Mouse (Mus musculus) left cerebral cortex, adult 11 months (tissue): ENCODE measurements around the gene Ciao2b.
A peak's percentile ranks its signal among the peaks of the same experiment; 100 is the strongest.

Experiments used
- DNase-seq: peaks from one replicate; pipeline ENCODE4 v3.0.0; 2022; ENCODE audit warnings: low spot score

Gene Ciao2b

DNA sequence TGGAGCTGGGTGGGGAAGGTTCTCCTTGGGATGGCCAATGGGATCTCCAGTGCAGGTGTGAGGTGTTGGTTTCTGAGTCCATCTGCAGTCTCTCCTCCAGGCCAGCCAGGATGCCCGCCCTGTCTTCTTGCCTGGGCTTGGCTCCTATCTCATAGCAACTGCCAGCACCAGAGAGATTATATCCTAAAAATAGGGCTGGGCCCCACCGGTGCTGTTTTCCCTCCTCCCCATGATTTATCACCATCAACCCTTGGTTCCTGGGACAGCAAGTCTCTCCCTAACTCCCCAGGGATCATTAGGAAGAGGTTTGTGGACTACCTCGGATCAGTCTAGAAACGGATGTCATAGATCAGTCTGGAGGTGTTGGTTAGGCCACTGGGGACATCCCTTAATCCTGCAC is 28.6 kb downstream of the Ciao2b start:
- DNase-seq = no peak

DNA sequence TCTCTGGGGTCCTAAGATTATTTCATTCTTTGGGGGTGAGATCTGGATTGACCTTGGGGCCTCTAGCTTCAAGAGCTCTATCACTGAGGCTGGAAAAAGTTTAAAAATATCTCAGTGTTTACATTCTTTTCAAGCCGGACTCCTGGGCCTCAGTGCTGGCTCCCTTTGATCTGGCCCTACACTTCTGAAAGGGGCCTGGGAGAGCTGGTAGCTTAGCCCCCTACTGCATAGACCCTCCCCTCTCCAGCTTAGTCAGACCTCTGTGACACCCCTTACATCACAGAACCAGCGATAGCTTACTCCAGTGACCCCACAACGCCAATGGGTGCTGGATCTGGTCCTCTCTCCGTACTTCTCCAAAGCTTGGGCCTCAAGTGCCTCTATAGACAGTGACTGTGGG is 30.2 kb downstream of the Ciao2b start:
- DNase-seq = no peak

DNA sequence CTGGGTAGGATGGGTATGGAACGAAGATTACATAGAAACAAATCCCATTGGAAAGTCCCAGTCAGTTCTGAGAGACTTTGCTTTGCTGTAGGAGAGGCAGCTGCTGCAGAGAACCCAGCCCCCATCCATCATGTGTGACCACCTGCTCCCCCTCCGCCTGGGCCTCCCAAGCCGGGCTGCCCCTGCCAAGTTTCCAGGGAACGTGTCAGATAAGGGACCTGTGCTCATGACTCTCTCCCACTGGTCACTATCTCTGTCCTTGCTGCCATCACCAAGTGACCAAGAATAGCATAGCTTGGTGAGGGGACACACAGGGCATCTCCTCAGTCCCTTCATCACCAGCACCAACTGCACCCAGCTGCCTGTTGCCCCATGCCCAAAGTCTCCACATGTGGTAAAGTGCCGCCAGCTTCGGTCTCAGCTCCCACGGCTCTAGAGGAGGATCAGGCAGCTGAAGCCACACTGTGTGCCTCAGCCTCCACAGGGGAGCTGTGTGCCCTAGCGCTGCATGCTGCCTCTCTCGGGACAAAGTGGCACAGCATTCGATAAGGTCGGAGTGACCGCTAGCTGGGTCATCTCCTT is 31.5 kb downstream of the Ciao2b start:
- no peak for DNase-seq

GRCm38 (mm10) chr8:104609222-104609621 is 32.5 kb downstream of the Ciao2b start:
- no peak for DNase-seq

GRCm38 (mm10) chr8:104607944-104608343 is 33.8 kb downstream of the Ciao2b start:
- no peak for DNase-seq

DNA sequence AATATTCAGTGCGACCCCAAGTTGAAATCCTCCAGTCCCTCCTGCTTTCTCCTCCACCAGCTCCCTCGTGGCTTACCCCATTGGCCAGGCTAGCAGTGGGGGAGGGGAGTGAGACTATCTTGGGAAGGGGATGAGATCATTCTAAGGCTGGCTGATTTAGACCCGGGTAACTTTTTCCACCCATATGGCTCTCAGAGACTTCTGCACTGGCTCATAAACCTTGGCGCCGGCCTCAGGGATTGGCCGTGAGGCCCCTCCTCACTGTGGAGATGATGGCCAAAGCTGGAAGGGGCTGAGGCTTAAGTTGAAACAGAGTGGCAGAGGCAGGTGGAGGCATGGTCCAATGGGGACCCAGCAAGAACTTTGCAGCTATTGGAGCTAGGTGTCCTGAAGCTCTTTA is 35.4 kb downstream of the Ciao2b start:
- no peak for DNase-seq

- DNase-seq = no peak
These were observed 38.5 kb downstream of the Ciao2b start for GRCm38 (mm10) chr8:104603245-104603593.

DNA sequence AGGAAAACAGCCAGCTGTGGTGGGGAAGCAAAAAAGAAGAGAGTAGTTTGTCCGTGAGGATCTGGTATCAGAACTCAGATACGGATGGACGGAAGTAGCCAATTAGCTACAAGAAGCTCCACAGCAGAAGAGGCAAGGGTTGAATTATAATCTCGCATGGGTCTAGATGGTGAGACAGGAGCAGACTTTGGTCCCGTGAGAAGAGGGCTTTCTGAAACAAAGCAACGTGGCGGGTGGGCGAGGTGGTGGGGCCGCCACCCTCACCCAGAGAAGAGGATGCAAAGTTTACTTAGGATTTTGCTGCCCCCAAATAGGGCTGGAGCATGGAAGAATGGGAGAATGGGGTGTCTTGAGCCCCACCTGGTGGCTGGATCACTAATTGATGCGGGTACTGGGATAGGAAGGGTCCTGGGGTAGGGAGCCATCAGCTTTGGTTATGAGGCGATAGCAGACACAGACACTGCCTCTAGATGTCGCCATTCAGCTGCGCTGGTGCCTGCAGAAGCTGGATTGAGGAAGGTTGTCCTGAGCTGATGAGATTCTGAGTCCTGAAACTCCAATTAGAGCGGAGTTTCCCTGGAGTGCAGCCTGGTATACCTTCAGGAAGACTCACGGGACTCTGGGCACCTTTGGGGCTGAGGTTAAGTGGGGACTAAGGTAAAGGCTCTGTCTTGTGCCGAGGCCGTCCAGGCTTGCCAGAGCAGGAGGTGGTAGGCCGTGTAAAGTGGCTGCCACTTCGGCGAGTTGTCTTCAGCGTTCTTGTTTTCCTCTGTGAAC is 39.1 kb downstream of the Ciao2b start:
- peak; percentile 78 for DNase-seq

- DNase-seq = no peak
These were observed 39.8 kb downstream of the Ciao2b start for GRCm38 (mm10) chr8:104601941-104602371.

- no peak for DNase-seq
These were observed 40.4 kb downstream of the Ciao2b start for GRCm38 (mm10) chr8:104601386-104601785.

GRCm38 (mm10) chr8:104598496-104598895 is 43.3 kb downstream of the Ciao2b start:
- no peak for DNase-seq

DNA sequence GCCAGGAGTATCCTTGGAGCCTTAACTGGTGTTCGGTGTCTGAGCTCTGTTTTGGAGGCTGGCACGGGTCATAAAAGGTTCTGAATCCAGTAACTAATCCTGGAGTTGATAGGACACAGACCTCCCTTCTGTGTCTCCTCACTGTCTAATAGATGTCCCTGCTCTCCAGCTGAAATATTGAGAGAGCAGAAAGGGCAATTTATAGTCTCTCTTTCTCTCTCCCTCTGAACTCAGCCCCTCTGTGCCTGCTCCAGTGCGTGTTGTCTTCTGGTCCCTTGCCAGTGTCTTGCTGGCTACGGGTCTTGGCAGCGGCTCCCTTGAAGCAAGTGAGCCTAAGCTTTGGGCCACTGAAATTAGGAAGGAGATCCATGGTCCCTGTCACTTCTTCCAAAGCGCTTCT is 44.1 kb downstream of the Ciao2b start:
- no peak for DNase-seq

DNA sequence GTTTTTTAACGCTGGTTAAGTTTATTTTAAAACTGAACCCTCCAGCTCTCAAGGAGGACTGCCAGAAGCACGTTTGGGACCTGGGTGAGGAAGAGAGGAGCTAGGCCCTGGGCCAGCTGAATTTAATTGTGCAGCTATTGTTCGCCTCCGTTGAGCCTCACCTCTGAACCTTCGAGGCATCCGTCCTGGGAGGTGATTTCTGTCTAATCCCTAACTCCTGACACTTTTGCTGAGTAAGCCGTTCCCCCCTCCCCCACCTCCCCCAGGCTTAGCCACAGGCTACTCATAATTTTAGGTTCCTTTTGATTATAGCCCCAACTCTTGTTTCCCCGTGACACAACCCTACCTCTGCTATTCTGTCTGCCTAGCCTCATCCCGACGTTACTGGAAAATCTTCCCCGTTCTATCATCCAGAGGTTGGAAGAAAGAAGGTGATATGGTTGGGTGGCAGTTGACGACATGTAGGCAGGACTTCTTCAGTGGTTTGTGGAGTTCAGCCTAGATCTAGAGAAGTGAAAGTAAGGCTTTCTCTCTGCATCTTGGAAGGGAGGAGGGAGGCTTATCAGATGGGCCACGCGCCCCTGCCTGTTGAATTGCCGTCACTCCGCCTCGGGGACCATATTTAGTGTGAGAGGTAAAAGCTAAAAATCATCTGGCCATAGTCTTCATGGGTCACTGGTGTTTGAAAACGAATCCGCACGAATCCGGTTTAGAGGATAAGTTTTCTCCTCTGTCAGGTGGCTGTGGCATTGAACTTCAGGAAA is 45.8 kb downstream of the Ciao2b start:
- DNase-seq = no peak

- DNase-seq = no peak
These were observed 47.0 kb downstream of the Ciao2b start for GRCm38 (mm10) chr8:104594611-104595362.

GRCm38 (mm10) chr8:104593536-104594325 is 48.0 kb downstream of the Ciao2b start:
- DNase-seq = no peak

DNA sequence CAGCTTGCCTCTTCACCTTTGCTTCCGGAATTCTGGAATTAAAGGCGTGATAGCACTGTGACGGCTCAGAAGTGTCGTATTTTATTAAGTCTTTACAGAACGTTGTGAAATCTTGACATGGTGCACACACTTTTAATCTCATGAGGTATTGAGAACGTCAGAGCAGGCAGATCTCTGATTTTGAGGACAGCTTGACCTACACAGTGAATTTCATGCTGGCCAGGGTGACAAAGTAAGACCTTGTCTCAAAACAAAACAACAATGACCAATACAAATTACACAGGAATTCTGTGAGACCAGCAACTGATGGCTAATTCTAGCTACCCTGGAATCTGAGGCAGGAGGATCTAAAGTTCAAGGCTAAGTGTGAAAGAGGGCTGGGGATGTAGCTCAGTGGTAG is 49.2 kb downstream of the Ciao2b start:
- DNase-seq = no peak

DNA sequence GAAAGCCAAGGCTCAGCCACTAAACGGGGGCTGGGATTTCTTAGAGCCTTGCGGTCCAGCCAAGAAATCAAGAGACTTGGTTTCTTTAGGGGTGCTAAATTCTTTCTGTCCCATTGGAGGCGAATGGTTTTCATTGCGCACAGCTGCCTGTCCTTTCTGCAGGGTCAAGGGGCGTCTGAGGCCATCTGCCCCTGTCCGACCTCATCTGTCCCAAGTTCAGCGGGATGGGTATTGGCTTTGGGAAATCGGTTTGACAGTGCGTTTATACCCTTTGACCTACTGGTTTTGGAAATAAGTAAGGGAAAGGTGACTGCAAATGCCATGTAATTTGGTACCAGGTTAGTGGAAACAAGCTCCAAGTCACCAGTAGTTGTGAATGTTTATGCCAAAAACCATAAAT is 49.9 kb downstream of the Ciao2b start:
- no peak for DNase-seq

DNA sequence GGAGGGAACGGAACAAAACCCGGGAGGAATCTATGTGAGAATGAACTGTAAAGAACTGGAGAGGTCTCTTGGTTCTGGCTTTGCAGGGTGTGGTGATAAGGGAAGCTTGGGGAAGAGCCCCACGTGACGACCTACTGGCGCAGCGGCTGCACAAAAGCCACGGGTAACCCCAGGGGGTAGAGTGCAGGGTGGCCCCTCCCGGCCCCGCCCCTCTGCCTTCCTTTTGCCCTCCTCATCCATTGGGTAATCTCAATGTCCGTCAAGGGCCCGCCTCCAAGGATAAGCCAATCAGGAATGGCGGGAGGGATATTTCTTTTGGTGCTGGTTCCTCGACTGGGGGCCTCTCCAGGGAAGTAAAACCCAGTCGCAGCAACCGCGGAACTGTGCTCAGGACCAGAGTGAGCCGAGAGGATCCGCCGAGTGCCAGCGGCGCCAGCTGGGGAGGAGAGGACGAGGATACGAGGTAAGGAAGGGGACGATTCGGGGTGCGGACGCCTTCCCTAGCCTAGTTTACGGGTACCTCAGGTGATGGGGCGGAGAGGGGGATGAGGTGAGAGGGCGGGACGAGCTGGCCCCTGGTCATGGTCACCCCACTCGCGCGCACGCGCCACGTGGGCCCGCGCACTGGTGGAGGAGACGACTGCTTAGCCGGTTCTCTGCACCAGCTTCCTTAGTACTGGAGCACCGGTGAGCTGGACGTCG is 50.5 kb downstream of the Ciao2b start, which contains the start of gene Pdp2:
TSS of gene Pdp2 (plus strand) at position 319 of the 702 bp plus-strand sequence.
- peak; percentile 90 for DNase-seq

DNA sequence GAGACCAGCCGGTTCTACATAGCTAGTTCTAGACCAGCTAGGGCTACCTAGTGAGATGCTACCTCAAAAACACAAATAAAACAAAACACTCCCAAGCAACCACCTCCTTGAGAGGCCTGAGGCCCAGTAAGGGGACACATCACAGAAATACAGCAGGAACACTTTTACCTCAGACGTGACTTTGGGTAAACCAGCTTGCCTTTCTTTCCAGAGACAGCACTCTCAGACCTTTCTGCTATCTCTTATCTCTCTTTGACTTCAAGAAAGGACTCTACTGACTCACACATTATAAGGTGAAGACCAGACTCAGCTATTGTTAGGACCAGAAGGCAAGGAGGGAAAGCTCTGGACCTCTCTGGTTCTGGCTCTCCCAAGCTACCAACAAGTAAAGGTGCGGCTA is 51.5 kb downstream of the Ciao2b start:
- DNase-seq = no peak
